Mouse (Mus musculus) spleen, adult 2 months (tissue): Measurements from ENCODE around the gene Asic2. TPM values are rescaled to one million over a fixed set of nuclear protein-coding genes. Genes with fewer than 3 reads are reported as not detected.

ENCODE experiments used
- DNase-seq, 2 experiments: peaks; one replicate each; pipeline versions ENCODE4 v3.0.0 to v3.0.0-alpha.2; 2012 to 2021; ENCODE audit warnings: low spot score in 2 of 2, low read depth in 1 of 2
- H3K27ac ChIP-seq: fragments of 200-500 bp; 2 replicates; pipeline ENCODE4 v1.5.1; 2012; ENCODE audit warnings: low read length, inconsistent platforms; ENCODE audit not compliant: insufficient read depth
- H3K27me3 ChIP-seq: fragments of 200-500 bp; 2 replicates; pipeline ENCODE4 v1.6.1; 2012; ENCODE audit warnings: mild to moderate bottlenecking, moderate library complexity, low read length, inconsistent platforms; ENCODE audit not compliant: control insufficient read depth, insufficient read depth
- H3K36me3 ChIP-seq: fragments of 200-500 bp; 2 replicates; pipeline ENCODE4 v1.6.1; 2012; ENCODE audit warnings: mild to moderate bottlenecking, low read length, inconsistent platforms; ENCODE audit not compliant: control insufficient read depth, insufficient read depth
- H3K4me1 ChIP-seq: fragments of 200-500 bp; 2 replicates; pipeline ENCODE4 v1.6.1; 2011; ENCODE audit warnings: inconsistent platforms; ENCODE audit not compliant: control insufficient read depth, insufficient read depth, insufficient read length
- H3K4me3 ChIP-seq: fragments of 200-500 bp; 2 replicates; pipeline ENCODE4 v1.5.1; 2011; ENCODE audit warnings: mild to moderate bottlenecking, inconsistent platforms; ENCODE audit not compliant: insufficient read depth, insufficient read length; ENCODE audit errors: extremely low read depth
- CTCF ChIP-seq: fragments of 200-500 bp; IDR thresholded peaks from 2 replicates; pipeline ENCODE4 v1.5.1; 2011; ENCODE audit warnings: mild to moderate bottlenecking, inconsistent platforms; ENCODE audit not compliant: insufficient read depth, insufficient read length, insufficient replicate concordance; ENCODE audit errors: extremely low read depth
- POLR2A ChIP-seq: fragments of 200-500 bp; IDR thresholded peaks from 2 replicates; pipeline ENCODE4 v1.6.1; 2011; ENCODE audit warnings: low read depth, low read length, inconsistent platforms
- WGBS: fragments of 180-500 bp; shearing (Covaris S2); methylation state at CpG from one replicate; pipeline ENCODE4 v1.1.7; 2018; 5-methylcytosine and 5-hydroxymethylcytosine counted together
- polyA plus RNA-seq: library from polyadenylated mRNA; depleted of rRNA; stranded (reverse); fragments of >200 nt; gene quantifications from 2 replicates; pipeline ENCODE4 v1.2.3, GENCODE M21; 2012

Asic2 gene
- polyA plus RNA-seq, 1 experiment = 0.46 TPM

DNA sequence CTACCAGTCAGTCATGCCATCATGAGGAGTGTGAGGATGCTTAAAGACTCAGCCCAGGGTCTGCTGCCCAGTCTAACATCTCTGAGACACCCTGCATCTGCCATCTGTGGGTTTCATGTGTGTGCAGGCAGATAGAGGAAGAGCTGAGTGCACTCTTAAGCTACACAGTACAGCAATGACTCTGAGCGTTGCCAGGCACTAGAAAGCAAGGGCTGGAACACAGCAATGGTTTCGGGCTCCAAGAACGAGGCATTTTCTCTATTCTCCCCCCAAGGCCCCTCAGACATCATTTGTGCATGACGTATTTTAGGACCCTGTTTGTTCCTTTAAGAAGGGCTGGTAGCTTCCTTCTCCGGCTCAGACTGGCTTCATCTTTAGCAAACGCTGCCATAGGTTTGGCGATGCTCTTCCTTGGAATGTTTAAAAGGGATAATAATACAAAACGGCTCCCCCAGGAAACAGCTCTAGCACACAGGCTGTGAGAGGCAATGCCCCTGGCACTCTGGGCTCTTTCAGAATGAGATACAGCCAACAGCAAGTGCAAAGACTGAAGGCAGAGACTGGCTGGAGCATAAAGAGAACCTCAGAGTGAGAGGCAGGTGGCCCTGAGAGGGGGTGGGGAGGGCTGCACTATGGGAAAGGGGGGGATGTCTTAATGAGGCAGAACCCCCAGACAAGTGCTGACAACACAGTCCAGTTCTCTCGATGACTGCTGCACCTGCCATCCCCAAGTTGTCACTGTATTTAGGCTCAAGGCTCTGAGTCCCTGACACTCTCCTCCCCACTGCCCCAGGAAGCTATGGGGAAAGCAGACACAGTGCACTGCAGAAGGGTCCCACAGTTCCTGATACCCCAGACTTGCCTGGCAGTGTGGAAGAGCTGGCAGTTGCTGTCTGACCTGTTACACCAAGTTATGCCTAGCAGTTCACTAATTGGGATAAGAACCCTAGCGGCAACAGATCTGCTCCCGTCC, 2.3 kb downstream of the Asic2 start:
- no peaks in the 10 kb centered on the region for H3K36me3 ChIP-seq
- TF ChIP-seq CTCF (no peak), POLR2A (no peak)
- no peaks in the 10 kb centered on the region for H3K27me3 ChIP-seq
- no peak overlapping the region for H3K4me3 ChIP-seq
- WGBS = 66% methylated on average over 11 of the region's 11 CpGs
- no peak overlapping the region for H3K27ac ChIP-seq
- no peak for DNase-seq
- no peaks in the 10 kb centered on the region for H3K4me1 ChIP-seq

DNA sequence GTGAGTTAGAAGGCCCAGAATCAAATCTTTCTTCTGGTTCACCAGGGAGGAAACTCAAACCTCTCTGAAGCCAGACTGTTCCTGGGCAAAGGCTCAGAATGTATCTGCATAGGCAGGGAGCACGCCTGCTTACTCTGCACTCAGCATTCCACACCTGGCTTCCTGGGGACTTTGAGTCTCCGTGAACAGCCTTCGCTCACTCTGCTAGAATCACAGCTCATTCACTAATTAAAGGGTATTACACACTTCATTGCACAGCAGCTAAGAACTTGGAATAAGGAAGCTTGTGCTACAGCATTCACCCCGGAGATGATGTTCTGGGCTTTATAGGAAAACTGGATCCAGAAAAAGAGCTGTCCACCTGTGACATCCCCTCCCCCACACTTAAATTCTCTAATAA, 3.7 kb downstream of the Asic2 start:
- no peak for DNase-seq
- no peaks in the 10 kb centered on the region for H3K36me3 ChIP-seq
- no peak overlapping the region for H3K4me3 ChIP-seq
- H3K4me1 ChIP-seq = no peaks in the 10 kb centered on the region
- WGBS = 86% methylated on average over 4 of the region's 4 CpGs
- H3K27me3 ChIP-seq = no peaks in the 10 kb centered on the region
- TF ChIP-seq CTCF (no peak), POLR2A (no peak)
- no peak overlapping the region for H3K27ac ChIP-seq

DNA sequence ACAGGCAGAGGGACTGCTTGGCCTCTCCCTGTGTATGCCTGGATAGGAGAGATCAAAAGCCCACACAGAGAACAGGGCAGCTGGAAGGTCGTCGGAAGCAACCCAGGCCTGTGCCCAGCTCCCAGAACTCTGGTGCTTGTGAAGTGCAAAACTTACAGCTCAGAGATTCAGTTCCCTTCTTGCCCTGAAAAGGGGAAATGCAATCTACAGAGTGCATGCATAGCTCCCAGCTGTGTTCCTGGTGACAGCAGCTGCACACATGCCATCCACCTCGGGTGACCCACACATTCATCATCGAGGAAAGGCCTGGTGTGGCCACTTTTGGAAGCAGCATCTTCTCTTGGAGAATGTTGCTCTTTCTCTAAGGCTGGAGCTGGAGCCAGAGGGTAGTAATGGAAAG, 13.9 kb downstream of the Asic2 start:
- TF ChIP-seq CTCF (no peak), POLR2A (no peak)
- Histone ChIP-seq H3K4me3 (no peak overlapping the region), H3K27ac (no peak overlapping the region)

DNA sequence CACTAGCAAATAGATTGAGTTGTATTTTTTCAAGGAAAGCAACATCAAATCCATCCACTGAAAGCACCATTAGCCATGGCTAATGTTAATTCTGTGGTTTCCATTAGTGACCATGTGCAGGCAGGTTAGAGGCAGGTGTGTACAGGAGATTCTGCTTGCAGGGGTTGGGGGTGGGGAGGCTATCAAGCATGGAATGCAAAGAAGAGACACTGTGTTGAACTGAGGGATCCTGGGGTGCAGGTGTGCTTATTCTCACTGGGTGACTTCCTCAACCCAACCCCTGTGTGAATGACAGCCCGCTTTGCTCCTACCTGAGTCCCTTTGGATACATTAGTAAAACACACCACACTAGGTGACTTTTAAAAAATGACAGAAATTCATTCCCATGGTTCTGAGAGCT, 20.2 kb downstream of the Asic2 start:
- 60% methylated on average over 1 of the region's 1 CpGs for WGBS
- TF ChIP-seq POLR2A (no peak), CTCF (no peak)
- no peak overlapping the region for H3K27ac ChIP-seq
- no peak overlapping the region for H3K4me3 ChIP-seq
- H3K27me3 ChIP-seq = no peaks in the 10 kb centered on the region
- H3K36me3 ChIP-seq = no peaks in the 10 kb centered on the region
- no peak for DNase-seq
- no peaks in the 10 kb centered on the region for H3K4me1 ChIP-seq

More for the DNA sequence above, 13.9 kb downstream of the Asic2 start:
- Histone ChIP-seq H3K27me3 (no peaks in the 10 kb centered on the region), H3K4me1 (peaks cover 6% of the 10 kb centered on the region; the same call in 1 of the 2 replicates), H3K36me3 (no peaks in the 10 kb centered on the region)
- 10% methylated on average over 4 of the region's 4 CpGs for WGBS
- DNase-seq = no peak

DNA sequence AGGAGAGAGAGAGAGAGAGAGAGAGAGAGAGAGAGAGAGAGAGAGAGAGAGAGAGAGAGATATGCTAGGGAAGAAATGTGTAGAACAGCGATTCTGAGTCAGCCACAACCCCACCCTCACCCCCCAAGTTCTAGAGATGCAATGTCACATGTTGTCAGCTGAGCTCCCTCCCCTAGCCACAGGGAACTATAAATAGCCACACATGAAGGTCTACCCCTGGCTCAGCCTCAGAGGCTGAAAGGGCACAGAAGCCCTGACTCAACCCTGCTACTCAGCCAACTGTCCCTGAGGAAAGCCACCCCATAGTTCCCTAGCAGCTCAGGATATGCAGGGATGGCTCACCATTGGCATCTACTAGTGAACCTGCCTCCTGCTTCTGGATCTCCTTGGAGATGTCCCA, 26.1 kb downstream of the Asic2 start:
- TF ChIP-seq CTCF (no peak), POLR2A (no peak)
- Histone ChIP-seq H3K4me3 (no peak overlapping the region), H3K27ac (no peak overlapping the region), H3K4me1 (no peaks in the 10 kb centered on the region), H3K36me3 (no peaks in the 10 kb centered on the region), H3K27me3 (no peaks in the 10 kb centered on the region)
- no peak for DNase-seq
- WGBS = 11% methylated on average over 1 of the region's 1 CpGs

DNA sequence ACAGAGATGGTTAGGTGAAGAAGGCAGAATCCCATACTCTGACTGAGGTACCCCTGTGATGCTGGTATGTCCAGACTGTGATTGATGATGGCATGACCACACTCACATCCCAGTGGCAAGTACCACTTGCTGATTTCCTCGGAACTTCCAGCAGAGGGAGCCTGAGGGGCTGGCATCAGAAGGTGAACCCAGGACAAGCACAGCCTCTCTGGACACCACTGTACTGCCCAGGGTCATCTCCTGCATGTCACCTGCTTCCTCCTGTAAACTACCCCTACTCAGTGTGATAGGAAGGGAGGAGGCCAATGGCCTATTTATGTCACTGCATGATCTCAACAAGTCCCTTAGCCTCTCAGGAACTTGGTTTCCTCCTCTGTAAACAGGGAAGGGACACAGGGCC, 27.3 kb downstream of the Asic2 start:
- 21% methylated on average over 1 of the region's 1 CpGs for WGBS

DNA sequence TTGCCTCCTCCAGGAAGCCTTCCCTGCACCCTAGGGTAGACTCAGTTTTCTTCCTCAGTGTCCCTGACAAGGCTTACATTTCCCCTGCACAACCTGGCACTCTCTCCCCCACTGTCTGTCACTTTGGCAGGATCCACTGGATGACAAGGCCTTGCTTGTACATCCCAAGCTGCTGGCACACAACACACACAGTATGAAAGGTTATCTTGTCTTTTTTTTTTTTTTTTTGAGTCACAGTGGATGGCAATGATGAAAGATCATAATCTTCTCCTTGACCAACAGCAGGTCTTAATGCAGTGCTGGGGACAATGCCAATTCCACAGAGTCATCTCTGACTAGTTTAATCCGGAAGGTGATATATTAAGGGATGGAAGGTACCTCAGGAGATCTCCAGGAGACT, 30.7 kb downstream of the Asic2 start:
- H3K4me3 ChIP-seq = no peak overlapping the region
- WGBS = 78% methylated on average over 1 of the region's 1 CpGs
- no peak overlapping the region for H3K27ac ChIP-seq
- H3K4me1 ChIP-seq = no peaks in the 10 kb centered on the region
- no peak for TF ChIP-seq CTCF
- no peak for TF ChIP-seq POLR2A
- H3K27me3 ChIP-seq = no peaks in the 10 kb centered on the region
- no peak for DNase-seq
- H3K36me3 ChIP-seq = no peaks in the 10 kb centered on the region

More for the DNA sequence above, 27.3 kb downstream of the Asic2 start:
- Histone ChIP-seq H3K27me3 (no peaks in the 10 kb centered on the region), H3K4me1 (no peaks in the 10 kb centered on the region), H3K4me3 (no peak overlapping the region), H3K27ac (no peak overlapping the region), H3K36me3 (no peaks in the 10 kb centered on the region)
- TF ChIP-seq POLR2A (no peak), CTCF (peak; percentile 32; the same call in 1 of the 2 replicates)
- DNase-seq = peak in 1 of 2 experiments; percentile 6
